Mouse (Mus musculus) hematopoietic multipotent progenitor cell, adult 10-12 weeks (in vitro differentiated cells): ENCODE measurements around the gene Gjb1. TPM values are rescaled to one million over a fixed set of nuclear protein-coding genes. Genes with fewer than 3 reads are reported as not detected.

Source experiments
- polyA plus RNA-seq: library from polyadenylated mRNA; stranded (reverse); fragments of >175 nt; gene quantifications from 2 replicates; pipeline ENCODE4 v1.2.3, GENCODE M21; 2012; ENCODE audit warnings: low replicate concordance

Gjb1 gene
- not detected in 2 replicates for polyA plus RNA-seq

GRCm38 (mm10) chrX:101376190-101376968 is at the start of gene Gjb1:
TSS of gene Gjb1 (plus strand) at chrX:101376378.

GRCm38 (mm10) chrX:101420700-101421095 is 44.5 kb downstream of the Gjb1 start, which contains the start of gene Zmym3:
TSS of gene Zmym3 (minus strand) at chrX:101420849.

GRCm38 (mm10) chrX:101429142-101429949 is 53.2 kb downstream of the Gjb1 start, which contains the start of gene Nono:
TSS of gene Nono (plus strand) at chrX:101429318.

Other genes starting within 250 kb of the Gjb1 start
- gene Snx12, start 153.8 kb upstream of the Gjb1 start, polyA plus RNA-seq = 28.7 and 28.9 TPM in 2 replicates
- gene Foxo4, start 121.8 kb upstream of the Gjb1 start, polyA plus RNA-seq = 33.2 and 33.8 TPM in 2 replicates
- gene Gm614, start 112.4 kb upstream of the Gjb1 start, polyA plus RNA-seq = 0.34 TPM in 1 of 2 replicates, not detected in the other
- 53.8 and 251 TPM in 2 replicates for gene Il2rg, start 108.1 kb upstream of the Gjb1 start, polyA plus RNA-seq
- 0.12 and 0.14 TPM in 2 replicates for gene Gm20489, start 107.4 kb upstream of the Gjb1 start, polyA plus RNA-seq
- gene Med12, start 102.3 kb upstream of the Gjb1 start, polyA plus RNA-seq = 71.7 and 104 TPM in 2 replicates
- gene Nlgn3, start 77.2 kb upstream of the Gjb1 start, polyA plus RNA-seq = 0.15 TPM in 1 of 2 replicates, not detected in the other
- gene Zmym3, start 44.5 kb downstream of the Gjb1 start, polyA plus RNA-seq = 28.0 and 55.3 TPM in 2 replicates
- 26.8 and 50.3 TPM in 2 replicates for gene Nono, start 52.9 kb downstream of the Gjb1 start, polyA plus RNA-seq
- 0.15 and 0.46 TPM in 2 replicates for gene Itgb1bp2, start 72.7 kb downstream of the Gjb1 start, polyA plus RNA-seq
- gene Taf1, start 156.4 kb downstream of the Gjb1 start, polyA plus RNA-seq = 2.0 and 4.7 TPM in 2 replicates